Mouse (Mus musculus): ENCODE data around the gene Pou3f3.

- TF ChIP-seq GATA1 (IDR thresholded peaks at IDR 0.05; ENCODE audit: borderline replicate concordance, low read length) = no peak
- no peak for TF ChIP-seq FLI1 (IDR thresholded peaks at IDR 0.05; ENCODE audit: low read length)
These were observed 11.7 kb upstream of the Pou3f3 start for GRCm38 (mm10) chr1:42683861-42684260.

Measured in megakaryocyte, embryonic 14.5 days (primary cell).